Mouse (Mus musculus) induced T-regulatory cell, adult 2 months (primary cell): Measurements from ENCODE around the gene Abca1.

Experiments
- DNase-seq: peaks from one replicate; pipeline ENCODE4 v3.0.0-alpha.2; 2012; ENCODE audit warnings: low read depth

Abca1 gene

DNA sequence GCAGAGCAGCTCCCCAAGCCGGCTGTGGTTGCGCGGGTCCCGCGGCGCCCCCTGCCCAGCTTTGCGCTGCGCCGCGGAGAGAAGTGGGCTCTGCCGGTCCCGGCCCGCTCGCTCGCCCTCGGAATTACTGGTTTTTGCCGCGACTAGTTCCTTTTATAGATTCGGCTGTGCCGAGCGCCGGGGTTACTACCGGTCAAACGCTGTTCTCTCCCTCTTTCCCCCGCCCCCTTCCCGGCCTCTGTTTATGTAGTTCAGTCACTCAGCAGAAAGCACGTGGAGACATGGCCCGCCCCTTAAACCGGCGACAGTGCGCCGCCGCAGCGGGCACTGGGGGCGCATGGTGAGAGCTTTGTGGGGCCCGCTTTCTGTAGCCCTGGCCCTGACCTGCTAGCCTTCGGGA lies at the start of gene Abca1:
TSS of gene Abca1 (minus strand) at position 129 of the 400 bp plus-strand sequence.
- DNase-seq, result peak; percentile 87

DNA sequence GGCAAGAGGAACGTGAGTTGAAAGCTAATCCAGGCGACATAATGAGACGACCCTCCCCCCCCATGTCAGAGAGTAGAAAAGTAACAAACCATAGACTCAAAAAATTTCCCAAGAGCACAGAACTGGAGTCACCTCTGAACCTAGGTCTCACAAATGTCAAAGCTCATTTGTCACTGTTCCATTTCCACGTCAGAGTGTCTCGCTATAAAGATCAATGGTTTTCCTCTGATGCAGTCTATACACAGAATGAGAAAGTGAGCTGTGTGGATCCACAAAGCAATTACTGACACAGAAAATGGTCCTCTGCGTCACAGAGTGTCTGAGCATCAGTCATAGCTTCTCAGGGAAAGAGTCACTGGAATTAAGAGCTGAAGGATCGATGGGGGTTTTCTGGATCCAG lies 44.8 kb upstream of the Abca1 start:
- no peak for DNase-seq

GRCm38 (mm10) chr4:53203595-53204400 lies 44.1 kb upstream of the Abca1 start:
- DNase-seq, result no peak

- DNase-seq, result no peak
These were observed 40.6 kb upstream of the Abca1 start for GRCm38 (mm10) chr4:53200276-53200675.

DNA sequence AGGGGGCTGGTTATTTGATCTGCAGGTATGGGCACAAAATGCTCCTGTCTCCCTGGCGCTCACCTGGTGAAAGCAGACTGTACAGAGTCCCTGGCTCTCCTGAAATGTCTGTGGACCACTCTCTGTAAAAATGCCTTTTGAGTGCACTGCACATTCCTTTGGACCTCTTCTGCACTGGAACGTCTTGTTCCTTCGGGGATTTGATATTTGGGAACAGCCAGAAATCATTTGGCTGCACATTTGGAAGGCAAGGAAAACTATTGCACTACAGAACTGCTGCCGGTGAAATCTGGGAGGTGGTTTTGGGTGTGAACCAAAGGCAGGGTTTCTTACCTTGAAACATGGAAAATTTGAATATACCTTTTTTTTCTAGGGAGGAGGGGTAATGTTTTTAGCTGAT lies 38.1 kb upstream of the Abca1 start:
- no peak for DNase-seq

- peak; percentile 80 for DNase-seq
These were observed 36.5 kb upstream of the Abca1 start for GRCm38 (mm10) chr4:53196058-53196771.

- no peak for DNase-seq
These were observed 27.4 kb upstream of the Abca1 start for GRCm38 (mm10) chr4:53187071-53187470.

- no peak for DNase-seq
These were observed 26.9 kb upstream of the Abca1 start for GRCm38 (mm10) chr4:53186573-53186972.

DNA sequence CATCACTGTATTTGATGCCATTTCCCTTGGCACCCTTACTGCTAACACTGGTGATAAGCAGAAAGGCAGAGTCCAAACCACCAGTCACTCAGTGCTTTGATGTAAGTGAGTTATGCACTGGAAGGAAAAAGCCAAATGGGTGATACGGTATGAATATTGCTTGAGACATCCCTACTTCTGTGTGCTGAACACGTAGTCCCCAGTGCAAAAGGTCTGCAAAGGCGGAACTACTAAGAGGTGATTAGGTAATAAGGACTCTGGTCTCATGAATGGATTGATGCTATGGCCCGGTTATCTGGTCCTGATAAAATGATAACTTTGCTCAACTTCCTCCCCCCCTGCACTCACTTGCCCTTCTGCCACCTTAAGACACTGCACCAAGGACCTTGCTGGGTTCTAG lies 26.4 kb upstream of the Abca1 start:
- DNase-seq, result no peak

DNA sequence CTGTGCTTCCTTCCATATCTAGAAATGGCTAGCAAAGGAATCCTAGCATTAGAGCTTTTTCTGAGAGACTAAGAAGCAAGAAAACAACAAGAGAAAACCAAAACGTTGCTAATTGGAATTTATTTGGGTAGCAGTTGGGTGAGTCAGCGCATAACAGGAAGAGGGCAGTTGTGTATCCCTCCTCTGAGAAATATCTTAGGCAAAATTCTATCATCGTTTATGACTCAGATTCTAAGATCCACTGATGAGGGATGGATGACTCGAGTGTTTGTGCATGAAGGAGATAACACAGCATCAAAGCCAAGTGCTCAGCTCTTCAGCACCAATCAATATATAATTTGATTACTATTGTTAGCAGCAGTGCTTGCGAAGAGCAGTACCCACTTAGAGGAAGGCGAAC lies 21.8 kb upstream of the Abca1 start:
- DNase-seq, result no peak

DNA sequence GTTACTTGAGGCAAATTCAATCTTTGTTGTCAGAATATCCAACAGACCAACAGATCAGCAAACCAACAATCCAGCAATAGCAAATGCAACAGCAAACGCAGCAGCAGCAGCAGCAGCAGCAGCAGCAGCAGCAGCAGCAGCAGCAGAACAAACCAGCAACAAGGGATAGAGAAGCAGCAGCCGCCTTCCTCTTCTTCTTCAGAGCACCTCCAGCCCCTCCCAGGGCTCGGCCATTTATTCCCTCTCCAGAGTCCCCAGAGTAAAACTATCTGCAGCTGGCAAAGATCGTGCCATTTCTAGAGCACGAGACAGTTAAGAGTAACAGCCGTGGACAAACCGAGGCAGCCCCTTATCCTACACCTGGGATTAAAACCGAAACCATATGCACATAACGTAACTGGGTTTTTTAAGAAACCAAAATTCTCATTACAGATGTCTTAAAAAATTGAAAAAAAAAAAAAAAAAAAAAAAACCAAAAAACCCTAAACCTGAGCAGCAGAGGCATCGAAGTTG lies 19.7 kb upstream of the Abca1 start:
- DNase-seq, result no peak

DNA sequence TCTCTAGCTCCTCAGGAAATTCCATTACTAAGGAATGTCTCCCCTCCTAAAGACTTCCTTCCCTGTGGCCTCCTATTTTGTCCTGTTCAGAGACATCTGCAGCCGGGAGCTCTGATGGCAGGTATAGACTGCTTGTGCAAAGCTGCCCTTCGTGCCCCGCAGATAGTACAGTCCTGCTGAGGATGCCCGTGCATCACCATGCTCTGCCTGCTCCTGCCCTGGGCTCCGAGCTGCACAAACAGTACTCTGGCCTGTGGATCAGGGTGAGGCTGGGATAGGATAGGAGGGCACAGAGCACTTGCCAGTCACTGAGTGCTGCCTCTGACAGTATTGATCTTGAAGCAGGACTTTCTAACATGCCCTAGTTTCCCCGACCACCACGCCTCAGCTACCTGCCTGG lies 18.8 kb upstream of the Abca1 start:
- no peak for DNase-seq

GRCm38 (mm10) chr4:53177696-53178095 lies 18.0 kb upstream of the Abca1 start:
- no peak for DNase-seq

DNA sequence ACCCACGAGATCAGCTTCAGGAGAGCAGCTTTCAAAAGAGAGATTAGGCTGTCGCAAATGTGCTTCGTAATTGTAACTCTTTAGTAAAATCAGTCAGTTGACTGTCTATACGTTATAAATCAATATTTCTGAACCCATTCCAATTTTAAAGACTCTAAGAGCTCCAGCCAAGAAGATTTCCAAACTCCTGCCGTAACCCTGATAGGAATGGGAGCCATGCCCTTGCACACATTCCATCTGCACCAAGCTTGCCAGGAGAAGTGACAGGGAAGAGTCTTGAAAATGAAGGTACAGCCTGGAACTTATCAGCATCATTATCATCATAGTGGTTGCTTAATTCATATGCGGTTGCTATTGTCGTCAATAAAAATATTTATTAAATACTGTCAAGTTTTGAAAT lies 15.2 kb upstream of the Abca1 start:
- no peak for DNase-seq

- DNase-seq, result no peak
These were observed 10.7 kb upstream of the Abca1 start for GRCm38 (mm10) chr4:53170403-53170802.

GRCm38 (mm10) chr4:53165231-53165630 lies 5.5 kb upstream of the Abca1 start:
- DNase-seq, result no peak

GRCm38 (mm10) chr4:53159176-53159575 lies 519 bp downstream of the Abca1 start:
- peak; percentile 30 for DNase-seq

DNA sequence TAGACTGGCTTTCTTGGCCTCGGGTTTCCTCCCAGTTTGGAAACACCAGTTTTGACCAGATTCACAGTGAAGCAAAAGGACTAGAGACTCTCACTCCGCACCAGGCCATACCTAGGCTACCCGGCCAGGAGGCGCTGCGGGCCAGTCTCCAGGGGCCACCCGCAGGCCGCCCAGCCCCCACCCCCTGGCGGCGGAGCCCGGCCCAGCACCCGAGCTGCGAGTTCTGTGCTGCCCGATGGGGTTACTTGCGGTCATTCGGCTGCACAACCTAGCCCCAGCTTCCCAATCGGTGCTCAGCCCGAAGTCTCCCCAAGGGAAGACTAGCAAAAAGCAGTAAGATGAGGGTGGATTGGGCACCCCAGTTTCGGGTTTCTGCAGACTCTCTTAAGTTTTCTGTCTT lies 1.1 kb downstream of the Abca1 start:
- peak; percentile 74 for DNase-seq

GRCm38 (mm10) chr4:53155471-53155870 lies 4.2 kb downstream of the Abca1 start:
- DNase-seq, result no peak

DNA sequence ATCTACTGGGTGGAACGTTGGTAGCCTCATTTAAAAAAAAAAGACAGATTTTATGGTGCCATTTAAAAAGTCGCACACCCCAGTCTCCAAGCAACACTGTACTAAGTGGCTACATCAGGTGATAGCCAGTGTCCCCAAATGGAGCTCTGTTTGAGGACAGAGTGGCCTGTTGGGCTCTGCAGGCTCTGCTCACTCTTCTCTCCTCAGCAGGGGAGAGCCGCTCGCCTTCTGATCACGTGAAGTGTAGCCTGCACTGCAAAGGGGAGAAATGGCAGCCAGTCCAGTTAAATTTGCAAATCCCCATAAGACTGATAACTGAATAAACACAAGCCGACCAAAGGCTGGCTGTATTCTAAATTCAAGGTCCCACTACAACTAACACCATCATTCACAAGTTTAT lies 6.0 kb downstream of the Abca1 start:
- no peak for DNase-seq

DNA sequence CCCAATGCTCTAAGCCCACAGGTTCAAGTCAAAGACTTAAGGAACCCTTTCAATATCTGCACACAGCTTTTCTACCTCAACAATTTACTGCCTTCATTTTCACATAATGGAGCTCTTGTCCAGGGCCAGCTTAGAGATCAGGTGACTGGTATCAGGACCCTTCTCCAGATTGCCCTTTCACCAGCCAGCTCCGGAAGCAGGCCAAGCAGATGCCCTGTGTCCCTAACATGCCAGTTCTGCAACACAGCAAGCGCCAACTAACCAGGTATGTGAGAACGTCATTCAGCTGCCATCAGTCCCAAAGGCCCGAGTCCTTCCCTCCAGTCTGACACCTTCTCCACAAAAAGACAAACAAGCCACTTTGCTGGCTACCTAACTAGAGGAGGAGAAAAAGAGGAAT lies 6.6 kb downstream of the Abca1 start:
- DNase-seq, result no peak

GRCm38 (mm10) chr4:53152655-53153054 lies 7.0 kb downstream of the Abca1 start:
- no peak for DNase-seq

GRCm38 (mm10) chr4:53150516-53150915 lies 9.2 kb downstream of the Abca1 start:
- DNase-seq, result no peak
